Mouse (Mus musculus) E14TG2a.4 (cell line): ENCODE measurements at regions not wholly inside any gene's neighbourhood (a gene's known extent, or its start where the extent isn't known, plus 50 kb on each side); places are given as distances from the start of the nearest gene placed in this dataset.

Source experiments
- CTCF ChIP-seq: conservative IDR thresholded peaks from 2 replicates; pipeline ENCODE4 v1.5.1; 2014; ENCODE audit warnings: low read length
- NANOG ChIP-seq: IDR thresholded peaks from 2 replicates; pipeline ENCODE4 v1.6.1; 2014; ENCODE audit warnings: borderline replicate concordance, low read length, mixed read lengths
- POU5F1 ChIP-seq: IDR thresholded peaks from 2 replicates; pipeline ENCODE4 v1.6.1; 2014; ENCODE audit warnings: low read length, borderline replicate concordance

DNA sequence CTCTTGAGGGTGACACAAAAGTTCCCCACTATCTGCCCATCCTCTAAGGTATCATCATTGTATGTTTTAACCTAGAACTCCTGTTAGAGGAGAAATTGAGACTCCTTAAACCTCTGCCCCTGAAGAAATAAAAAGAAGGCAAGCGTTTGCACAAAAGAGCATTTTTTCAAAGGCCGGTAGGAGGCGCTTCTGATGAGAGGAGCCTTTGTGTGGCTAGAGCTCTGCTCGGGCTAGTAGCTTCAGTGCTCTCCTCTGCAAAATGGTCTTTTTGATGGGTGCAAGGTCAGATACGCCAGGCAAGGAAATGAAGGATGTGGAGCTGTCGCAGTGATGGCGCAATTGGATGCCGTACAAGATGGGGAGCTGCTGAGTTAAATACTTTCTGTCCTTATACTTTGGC lies 649.0 kb downstream of the Dhx35 start:
- peak; percentile 68 for TF ChIP-seq CTCF
- TF ChIP-seq NANOG = no peak
- no peak for TF ChIP-seq POU5F1
